Mouse (Mus musculus) urinary bladder, postnatal 4 days (tissue): ENCODE data around the gene 1700025C18Rik.

Experiments used
- DNase-seq, 2 experiments: peaks; one replicate each; pipeline ENCODE4 v3.0.0; 2021 to 2022; ENCODE audit warnings: low spot score in 2 of 2

1700025C18Rik gene

DNA sequence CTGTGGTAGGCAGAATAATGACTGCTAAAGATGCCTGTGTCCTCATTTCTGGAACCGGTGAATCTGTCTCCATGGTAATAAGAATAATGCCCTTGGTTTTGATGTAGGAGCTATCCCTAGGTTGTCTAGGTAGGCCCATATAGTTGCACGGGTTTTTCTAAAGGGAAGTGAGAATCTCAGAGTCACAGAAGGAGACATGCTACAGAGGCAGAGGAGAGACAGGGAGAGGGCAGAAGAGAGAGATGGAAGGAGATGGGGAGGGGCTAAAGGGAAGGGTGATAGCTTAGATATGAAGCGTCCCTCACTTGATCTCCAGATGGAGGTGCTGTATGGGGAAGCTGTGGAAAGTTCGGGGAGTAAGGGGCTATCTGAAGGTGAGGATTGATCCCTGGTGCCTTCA lies 53.1 kb downstream of the 1700025C18Rik start:
- no peak for DNase-seq

- no peak for DNase-seq
These were observed 55.5 kb downstream of the 1700025C18Rik start for GRCm38 (mm10) chr2:165035058-165035431.

- DNase-seq = peak; percentile 97 to 99
These were observed 56.2 kb downstream of the 1700025C18Rik start, which contains the start of gene Ncoa5 for GRCm38 (mm10) chr2:165034131-165035057. Ncoa5 (minus strand) TSS chr2:165034867.

- DNase-seq = no peak
These were observed 57.2 kb downstream of the 1700025C18Rik start for GRCm38 (mm10) chr2:165033306-165033705.

- no peak for DNase-seq
These were observed 58.0 kb downstream of the 1700025C18Rik start for GRCm38 (mm10) chr2:165032533-165032932.
